Mouse (Mus musculus): ENCODE data around the gene Dync1i1.
"Not testable (repeated sequence)": the region's sequence is repeated elsewhere in the genome, so short reads cannot be mapped to it uniquely, and the experiment has no call there.

Gene Dync1i1

DNA sequence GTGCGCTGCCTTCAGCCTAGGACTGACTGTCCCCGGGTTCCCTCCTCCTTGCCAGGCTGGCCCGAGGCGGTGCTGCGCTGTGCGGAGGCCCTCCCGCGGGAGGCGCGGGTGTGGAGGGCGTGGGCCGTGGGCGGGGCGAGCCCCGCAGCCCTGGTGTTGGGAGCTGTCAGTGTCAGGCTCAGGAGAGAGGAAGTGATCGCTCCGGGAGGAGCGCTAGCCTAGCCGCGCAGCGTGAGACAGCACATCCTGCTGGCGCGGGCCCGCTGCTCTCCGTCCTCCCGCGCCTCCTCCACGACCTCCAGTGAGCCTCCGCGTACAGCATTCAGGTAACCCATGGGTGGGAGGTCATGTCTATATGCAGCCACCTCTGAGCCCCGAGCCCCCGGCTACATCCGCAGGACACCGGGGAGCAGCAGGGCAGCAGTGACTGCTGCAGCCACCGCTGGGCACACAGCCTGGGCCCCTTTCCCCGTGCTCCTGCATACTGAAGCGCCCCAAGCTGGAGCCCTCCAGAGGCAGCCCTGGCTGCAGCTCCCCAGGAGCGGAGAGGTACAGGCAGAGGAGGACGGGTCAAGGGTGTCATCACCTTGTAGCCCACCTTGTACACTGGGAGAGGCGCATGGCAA is at the start of gene Dync1i1:
Gene Dync1i1 (plus strand): TSS at position 29 of the 626 bp plus-strand sequence.
- DNase-seq (ENCODE audit: low spot score in 2 of 2), result peak in 1 of 2 experiments; percentile 2

DNA sequence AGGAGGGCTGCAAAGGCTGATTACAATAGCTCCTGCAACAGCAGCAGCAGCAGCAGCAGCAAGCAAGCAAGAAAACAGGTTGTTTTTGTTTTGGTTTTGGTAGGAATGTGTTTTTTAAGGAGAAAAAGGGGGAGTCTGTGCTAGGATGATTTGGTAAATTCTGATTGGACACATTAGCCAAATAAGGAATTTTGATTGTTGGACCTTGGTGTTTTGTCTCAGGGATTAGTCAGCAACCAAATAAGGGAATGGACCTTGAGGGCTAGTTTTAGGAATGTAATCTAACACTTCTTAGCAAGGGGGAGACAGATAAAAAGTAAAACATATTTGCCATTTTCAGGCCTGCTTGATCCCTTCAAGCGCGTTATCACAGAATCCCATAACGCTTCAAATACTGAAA is 45.7 kb upstream of the Dync1i1 start:
- no peak for DNase-seq (ENCODE audit: low spot score in 2 of 2)

DNA sequence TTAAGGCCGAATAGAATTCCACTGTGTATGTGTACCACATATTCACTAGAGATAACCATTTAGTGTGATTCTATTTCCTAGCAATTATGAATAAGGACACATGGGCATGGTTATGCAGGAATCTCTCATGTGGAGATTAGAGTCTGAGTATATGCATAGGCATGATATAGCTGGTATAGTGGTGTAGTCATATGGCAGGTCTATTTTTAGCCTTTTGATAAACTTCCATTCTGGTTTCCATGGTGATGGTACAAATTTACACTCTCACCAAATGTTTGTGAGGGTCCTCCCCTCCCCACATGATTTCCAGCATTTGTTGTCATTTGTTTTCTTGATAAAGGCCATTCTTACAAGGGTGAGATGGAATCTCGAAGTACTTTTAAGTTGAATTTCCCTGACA is 23.6 kb upstream of the Dync1i1 start:
- no peak for DNase-seq (ENCODE audit: low spot score in 2 of 2)

DNA sequence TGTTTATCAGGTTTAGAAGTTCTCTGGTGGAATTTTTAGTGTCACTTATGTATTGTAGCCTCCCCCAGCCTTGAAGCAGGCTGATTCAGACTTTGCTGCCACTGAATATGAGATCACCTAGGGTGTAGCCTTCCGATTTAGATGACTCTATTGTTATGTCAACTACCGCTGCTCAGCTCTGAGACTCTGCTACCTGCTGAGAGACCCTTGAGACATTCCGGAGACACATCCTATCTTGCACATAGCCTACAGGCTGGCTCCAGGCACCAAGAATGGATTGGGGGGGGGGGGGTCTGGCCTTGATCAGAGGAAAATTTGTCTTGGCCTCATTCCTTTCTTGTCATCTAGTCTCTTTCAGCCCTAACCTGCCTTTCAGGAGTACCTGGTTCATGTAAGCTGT is 17.5 kb upstream of the Dync1i1 start:
- not testable (repeated sequence) for DNase-seq (ENCODE audit: low spot score in 2 of 2)

DNA sequence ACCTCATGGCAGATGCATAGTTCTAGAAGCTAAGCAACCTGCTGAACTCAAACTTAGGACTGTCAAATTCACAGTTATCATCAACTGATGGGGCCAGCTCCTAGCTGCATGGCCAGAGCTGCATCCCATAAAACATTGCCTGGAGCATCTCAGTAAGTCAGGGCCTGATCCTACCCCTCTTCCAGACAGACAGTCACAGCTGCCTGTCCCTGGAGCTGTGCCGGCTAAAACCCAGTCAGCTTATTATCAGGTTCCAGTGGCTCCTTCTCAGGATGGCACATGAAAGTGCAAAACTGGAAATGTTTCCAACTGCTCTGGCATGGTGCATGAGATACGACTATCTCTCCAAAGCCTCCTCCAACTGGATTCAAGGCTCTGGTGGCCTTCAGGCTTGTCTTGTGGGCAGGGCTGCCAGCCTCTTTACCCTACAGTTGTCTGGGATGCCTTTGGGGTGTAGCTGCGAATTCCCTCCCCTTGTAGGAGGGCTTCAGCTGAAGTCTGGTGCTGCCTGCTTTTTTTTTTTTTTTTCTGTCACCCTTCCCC is 15.3 kb upstream of the Dync1i1 start:
- no peak for DNase-seq (ENCODE audit: low spot score in 2 of 2)

DNA sequence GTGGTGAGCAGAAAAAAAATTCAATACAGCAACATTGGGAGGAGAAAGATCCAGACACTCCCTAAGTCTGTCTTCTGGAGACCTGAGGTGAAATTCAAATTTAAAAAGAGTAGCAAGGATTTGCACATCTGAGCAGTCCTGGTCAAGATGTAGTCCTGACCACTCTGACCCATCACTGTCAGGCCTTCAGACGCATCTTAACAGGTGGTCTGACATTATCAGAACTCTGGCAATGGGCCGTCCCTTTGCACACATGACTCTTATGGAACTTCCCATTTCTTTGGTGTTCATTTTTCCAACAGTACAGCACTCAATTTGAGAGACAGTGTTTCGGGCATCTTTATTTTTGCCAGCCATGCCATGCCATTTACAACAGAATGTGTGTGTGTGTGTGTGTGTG is 12.8 kb upstream of the Dync1i1 start:
- DNase-seq (ENCODE audit: low spot score in 2 of 2), result no peak

DNA sequence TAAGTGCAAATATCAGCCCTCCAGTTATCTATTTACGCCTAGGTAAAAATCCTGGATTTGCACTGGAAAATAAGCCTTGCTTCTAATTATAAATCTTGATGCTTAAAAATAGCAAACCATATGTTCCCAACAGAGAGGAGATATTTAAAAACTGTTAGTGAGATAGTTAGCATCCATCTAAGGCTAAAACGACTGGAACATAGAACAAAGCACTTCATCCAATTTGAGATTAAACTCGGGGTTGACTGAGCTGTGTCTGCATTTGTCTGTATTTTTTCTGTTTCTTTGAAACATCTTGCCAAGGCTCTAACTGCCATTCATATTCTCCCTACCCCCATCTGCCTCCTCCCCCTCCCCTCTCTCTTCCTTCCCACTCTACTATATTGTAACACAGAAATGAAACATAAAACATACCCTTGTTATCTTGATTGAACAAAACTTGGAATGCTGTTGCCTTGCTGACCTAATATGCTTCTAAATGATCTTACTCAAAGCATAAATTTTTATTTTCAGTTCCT is 10.3 kb upstream of the Dync1i1 start:
- no peak for DNase-seq (ENCODE audit: low spot score in 2 of 2)

DNA sequence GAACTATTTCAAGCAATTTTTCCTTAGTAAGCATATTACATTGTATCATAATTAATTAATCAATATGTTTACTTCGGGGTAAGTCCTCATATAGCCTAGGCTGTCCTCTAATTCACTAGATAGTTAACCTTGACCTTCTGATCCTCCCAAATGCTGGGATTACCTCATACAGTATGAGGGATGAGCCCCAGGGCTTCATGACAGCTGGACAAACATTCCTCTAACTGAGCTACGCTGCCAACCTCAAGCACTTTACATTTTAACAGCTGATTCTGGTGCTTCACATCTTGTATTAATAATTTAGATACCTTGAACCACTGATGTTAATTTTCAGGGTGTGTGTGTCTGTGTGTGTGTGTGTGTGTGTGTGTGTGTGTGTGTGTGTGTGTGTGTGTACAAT is 6.5 kb upstream of the Dync1i1 start:
- DNase-seq (ENCODE audit: low spot score in 2 of 2), result no peak

DNA sequence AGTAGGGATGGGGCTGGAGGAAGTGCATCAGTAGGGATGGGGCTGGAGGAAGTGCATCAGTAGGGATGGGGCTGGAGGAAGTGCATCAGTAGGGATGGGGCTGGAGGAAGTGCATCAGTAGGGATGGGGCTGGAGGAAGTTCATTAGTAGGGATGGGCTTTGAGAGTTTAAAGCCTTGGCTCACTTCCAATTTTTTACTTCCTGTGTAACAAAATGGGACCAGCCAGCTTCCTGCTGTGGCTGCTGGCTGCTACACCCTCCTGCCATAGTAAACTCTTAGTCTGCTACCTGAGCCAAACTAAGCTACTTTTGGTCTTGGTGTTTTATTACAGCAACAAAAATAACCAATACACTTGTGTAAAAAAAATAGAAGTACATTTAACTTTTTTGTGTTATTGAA is 4.7 kb upstream of the Dync1i1 start:
- DNase-seq (ENCODE audit: low spot score in 2 of 2), result not testable (repeated sequence)

DNA sequence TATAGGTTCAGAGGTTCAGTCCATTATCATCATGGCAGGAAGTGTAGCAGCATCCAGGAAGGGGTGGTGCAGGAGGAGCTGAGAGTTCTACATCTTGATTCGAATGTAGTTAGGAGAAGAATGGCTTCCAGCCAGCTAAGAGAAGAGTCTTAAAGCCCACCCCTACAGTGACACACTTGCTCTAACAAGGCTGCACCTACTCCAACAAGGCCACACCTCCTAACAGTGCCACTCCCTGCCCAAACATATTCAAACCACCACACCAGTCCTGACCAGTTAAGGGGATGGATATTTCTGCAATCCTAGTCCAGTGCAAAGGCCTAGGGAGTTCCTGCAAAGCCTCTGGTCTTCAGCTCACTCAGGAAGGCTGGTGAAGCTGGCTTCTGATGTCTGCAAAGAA is 1.5 kb upstream of the Dync1i1 start:
- no peak for DNase-seq (ENCODE audit: low spot score in 2 of 2)

DNA sequence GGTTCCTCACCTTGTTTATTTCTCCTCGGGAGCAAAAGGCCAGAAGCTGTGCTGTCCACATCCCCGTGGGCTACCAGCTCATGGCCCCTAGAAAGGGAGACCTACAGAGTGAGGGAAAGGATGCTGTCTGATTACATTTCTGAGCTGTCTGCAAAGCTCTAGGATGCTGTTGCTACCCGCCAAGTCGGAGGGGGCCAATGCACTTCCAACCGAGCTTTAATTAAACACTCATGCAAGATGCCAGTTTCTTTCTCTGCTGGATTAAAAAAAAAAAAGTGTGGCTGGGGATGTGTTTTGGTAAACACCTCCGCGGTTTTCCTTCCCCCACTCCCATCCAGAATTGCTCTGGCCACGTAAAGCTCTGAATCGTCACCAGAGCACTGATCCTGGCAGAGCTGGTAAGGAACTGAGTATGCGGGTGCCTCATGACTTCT is 815 bp downstream of the Dync1i1 start:
- no peak for DNase-seq (ENCODE audit: low spot score in 2 of 2)

DNA sequence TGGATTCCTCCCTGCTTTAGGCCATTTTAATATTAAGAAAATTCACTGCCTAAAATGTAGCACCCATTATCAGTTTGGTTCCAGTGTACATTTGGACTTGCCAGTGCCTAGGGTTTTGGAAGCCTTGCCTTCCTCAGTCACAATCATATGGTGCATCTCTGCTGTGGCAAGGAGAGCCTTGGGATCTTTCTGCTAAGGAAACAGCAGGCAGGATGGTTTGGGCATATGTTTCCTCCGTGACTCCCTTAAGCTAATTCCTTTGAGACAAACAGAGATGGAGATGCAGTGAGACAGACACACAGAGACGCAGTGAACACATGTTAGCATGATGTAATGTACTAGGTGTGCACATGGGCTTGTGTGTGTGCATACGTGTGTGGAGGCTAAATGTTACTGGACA is 7.8 kb downstream of the Dync1i1 start:
- DNase-seq (ENCODE audit: low spot score in 2 of 2), result no peak

DNA sequence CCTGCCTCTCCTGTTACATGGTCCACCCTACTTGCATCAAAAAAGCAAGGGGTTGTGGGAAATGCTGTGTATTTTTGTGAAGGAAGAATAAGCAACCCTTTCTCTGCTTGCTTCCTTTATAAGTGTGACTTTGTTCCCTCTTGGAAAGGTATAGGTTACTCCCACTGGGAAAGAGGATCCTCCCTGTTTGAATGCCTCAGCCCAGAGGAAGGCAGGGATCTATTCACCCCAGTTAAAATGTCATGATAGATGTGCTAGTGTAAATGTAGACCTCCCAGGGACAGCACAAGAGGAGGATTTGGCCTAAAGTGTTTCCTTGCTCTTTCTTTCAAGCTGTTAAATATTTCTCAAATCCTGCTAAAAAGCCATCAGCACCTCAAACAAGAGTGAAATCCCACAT is 9.0 kb downstream of the Dync1i1 start:
- DNase-seq (ENCODE audit: low spot score in 2 of 2), result no peak

DNA sequence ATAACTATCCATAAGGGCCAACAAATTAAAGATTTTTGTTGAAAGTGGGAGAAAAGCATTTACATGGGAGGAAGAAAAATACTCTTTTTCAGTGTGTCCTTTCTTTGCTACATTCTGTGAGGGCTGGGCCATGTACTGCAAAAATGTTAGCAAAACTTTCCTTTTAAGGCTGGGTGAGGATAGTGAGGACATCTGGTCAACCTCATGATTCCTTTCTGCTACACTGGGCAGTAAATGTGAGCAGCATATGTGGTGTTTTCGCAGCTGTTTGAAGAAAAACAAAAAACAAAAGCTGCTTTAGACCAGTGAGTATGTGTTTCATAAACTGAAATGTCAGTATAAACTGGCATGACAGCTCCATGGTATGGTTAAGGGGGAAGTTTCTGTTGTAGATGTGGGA is 9.4 kb downstream of the Dync1i1 start:
- no peak for DNase-seq (ENCODE audit: low spot score in 2 of 2)

DNA sequence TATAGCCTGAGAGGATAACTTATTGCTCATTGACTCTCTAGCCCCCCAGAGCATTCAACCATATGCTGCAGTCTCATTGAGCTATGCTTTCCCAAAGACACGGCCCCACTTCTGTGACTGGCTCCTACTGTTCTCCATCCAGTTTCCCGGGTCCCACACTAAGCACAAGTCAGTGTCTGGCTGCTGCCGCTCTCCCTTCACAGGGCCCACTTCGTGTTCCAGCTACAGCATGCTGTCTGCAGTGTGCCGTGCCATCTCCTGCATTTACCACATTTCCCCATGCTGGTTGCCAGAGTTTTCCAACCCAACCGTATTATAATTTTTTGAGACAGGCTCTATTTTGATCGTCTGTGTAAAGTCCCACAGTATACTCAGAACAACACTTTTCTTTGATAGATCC is 14.3 kb downstream of the Dync1i1 start:
- no peak for DNase-seq (ENCODE audit: low spot score in 2 of 2)

DNA sequence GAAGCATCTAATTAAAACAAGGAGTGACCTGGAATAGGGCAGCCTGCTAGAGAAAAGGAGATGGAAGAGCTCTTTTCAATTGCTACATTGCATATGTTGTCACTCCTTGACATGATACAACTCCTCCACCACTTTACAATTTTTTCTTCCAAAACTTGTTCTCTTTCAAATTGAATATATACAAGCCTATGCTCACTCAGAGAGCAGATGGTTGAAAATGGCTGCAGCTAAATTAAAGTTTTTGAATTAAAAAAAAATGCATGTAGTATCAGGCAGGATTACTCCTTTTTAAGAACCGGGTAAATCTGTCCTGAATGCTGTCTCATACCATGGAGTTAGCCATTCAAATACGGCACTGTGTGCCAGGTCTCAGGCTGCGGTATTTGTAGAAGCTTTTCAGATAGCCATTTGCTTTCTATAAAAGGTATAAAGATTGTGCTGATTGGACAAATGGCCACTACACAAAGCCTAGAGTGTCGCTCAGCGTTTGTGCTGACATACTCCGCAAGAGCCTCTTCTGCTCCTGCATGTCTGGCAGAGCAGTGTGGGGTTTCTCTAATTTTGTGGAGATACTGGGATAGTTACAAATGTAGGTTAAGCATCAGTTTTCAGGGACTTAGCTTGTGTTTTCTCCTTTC is 16.1 kb downstream of the Dync1i1 start:
- no peak for DNase-seq (ENCODE audit: low spot score in 2 of 2)

DNA sequence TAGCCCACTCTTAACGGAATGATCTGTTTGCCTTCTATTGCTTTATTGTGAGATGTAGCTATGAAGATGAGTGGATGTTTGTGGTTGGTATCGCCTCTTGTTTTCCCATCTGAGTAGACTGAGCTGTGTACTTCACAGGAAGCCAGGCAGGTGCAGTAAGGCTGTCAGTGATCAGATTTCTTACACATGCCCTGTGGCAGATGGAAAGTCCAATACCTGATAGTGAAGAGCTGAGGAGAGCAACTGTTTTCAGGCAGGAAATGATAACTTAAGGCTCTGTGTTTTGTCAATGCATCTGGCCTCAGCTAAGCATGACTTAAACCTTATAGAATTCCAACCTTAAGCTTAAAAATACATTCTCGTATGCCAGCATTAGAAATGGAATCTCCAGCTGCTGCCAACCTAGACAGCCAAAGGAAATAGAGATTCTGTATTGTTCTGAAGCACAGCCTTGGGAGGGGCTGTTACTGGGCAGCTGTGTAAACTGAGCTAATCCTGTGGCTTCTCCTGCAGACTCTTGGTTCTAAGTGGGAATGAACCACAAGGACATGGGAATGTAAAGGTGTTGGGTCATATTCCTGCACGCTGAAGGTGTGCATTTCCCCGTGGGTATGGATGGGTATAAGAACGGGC is 24.8 kb downstream of the Dync1i1 start:
- DNase-seq (ENCODE audit: low spot score in 2 of 2), result no peak

DNA sequence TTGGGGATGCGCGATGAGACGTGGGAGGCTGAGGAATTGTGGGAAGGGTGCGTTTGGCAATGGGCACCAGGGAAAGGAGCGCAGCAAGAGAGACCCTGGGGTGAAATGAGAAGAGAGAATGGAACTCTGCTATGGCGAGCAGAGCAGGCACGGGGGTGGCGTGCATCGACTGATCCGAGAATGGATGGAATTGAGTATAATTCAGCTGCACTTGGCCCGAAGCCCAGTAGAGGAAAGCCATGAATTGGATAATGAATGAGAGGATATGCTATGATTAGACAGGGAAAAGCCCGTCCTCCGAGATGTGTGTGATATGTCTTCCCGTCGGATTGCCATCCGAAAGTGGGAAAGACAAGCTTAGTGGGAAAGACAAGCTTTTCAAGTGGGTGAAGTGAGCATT is 26.7 kb downstream of the Dync1i1 start:
- DNase-seq (ENCODE audit: low spot score in 2 of 2), result no peak

DNA sequence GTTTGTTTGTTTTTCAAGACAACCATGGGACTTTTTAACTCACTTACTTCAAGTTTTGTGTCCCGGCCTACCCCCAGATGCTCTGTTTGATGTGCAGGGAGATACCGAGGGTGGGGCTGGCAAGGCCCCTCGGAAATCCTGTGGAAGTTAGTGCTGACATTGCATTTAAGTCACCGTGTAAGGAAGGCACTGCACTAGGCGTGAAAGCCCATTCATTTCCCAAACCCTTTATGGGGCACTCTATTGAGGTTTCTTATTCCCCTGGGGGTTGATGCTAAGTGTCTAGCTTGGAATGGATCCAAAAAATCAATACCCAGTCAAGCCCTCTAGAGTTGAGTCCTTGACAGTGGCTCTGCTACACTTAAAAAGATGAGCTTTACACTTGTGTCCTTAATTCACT is 27.2 kb downstream of the Dync1i1 start:
- DNase-seq (ENCODE audit: low spot score in 2 of 2), result no peak

DNA sequence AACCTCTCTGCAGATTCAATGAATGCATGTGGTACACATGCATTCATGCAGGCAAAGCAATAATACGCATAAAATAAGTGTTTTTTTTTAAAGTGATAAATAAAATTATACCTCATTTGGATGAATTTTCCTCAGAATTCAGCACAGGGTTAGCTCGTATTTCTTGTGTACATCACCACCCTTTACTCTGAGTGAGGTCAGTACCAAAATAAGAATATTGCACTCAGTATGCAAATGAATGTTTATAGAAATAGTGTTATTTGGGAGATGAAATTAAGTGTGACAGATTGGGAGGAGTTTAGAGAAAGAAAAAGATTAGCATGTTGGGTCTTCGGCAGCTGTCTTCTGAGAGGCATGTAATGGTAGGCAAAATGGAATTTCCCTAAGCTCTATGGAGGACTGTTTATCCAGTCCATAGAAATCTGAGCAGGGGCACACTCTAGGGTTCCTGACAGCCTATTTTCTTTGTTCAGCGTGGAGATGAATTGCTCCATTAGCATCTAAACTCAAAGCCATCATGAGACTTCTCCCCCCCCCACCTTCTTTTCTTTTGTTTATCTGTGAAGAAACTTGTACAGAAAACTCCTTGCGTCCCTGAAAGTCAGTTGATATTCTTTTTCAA is 31.2 kb downstream of the Dync1i1 start:
- no peak for DNase-seq (ENCODE audit: low spot score in 2 of 2)

DNA sequence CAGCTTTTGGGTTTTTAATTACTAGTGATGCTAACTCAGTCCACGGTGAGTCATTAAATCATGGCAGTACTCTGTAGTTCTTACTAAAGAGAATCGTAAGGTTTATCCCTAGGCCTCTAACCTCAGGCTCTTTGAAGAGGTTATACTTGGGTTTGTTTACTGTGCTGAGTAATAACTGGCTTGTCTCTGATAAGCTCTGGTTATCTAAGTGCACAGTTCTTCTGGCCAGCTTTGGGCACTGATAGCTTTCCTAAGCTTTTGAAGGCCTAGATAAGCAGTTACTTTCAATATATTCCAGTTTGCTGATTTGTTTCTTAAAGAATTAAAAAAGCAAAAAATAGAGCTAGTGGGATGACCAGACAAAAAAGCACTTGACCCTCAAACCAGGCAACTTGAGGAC is 37.5 kb downstream of the Dync1i1 start:
- no peak for DNase-seq (ENCODE audit: low spot score in 2 of 2)

DNA sequence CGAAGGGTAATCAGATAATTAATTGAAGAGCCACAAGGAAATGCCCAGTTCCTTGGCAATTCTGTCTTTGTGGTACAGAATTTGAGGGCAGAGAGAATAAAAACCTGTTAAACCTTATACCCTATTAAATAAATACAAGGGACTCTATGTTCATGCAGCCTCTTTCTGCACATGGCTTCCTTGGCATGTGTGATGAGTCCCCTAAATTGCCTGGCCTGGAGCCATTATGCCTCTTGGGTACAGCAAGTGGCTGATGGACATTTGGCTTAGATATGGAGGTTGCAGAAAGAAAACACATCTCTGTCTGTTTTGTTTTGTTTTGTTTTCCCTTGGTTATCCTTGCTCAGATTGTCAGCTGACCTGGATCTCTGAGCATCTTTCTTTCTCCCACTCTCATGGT is 43.1 kb downstream of the Dync1i1 start:
- no peak for DNase-seq (ENCODE audit: low spot score in 2 of 2)

Data from thymus, postnatal 10 days (tissue).